Mouse (Mus musculus): ENCODE measurements around the gene Adgrb2. TPM values are rescaled to one million over a fixed set of nuclear protein-coding genes. Genes with fewer than 3 reads are reported as not detected.
A peak's percentile ranks its signal among the peaks of the same experiment; 100 is the strongest.

Adgrb2 gene
- polyA plus RNA-seq (2012; rRNA removed): 306 and 345 TPM in 2 replicates

GRCm38 (mm10) chr4:129984421-129985061, at the start of gene Adgrb2:
Gene Adgrb2 (plus strand): TSS chr4:129984870.
- no peak for TF ChIP-seq POLR2A (IDR thresholded peaks at IDR 0.05; ENCODE audit: extremely low read depth, insufficient read depth, low read length)
- no peak for TF ChIP-seq CTCF (IDR thresholded peaks at IDR 0.05; ENCODE audit: extremely low read depth, insufficient read depth, low read length)
- Histone ChIP-seq H3K4me1 (ENCODE audit: control insufficient read depth, insufficient read depth, low read length) (peaks cover 5% of the 10 kb centered on the region; the same call in 1 of the 2 replicates), H3K27ac (ENCODE audit: insufficient read depth, low read length) (peak within 1 kb of the TSS; percentile 83), H3K4me3 (ENCODE audit: insufficient read depth, low read length) (peak within 1 kb of the TSS; percentile 71)

GRCm38 (mm10) chr4:129951359-129951821, 33.3 kb upstream of the Adgrb2 start:
- Histone ChIP-seq H3K4me3 (ENCODE audit: insufficient read depth, low read length) (no peak overlapping the region), H3K27ac (ENCODE audit: insufficient read depth, low read length) (no peak overlapping the region), H3K4me1 (ENCODE audit: control insufficient read depth, insufficient read depth, low read length) (no peaks in the 10 kb centered on the region)
- TF ChIP-seq POLR2A (IDR thresholded peaks at IDR 0.05; ENCODE audit: extremely low read depth, insufficient read depth, low read length) (no peak), CTCF (IDR thresholded peaks at IDR 0.05; ENCODE audit: extremely low read depth, insufficient read depth, low read length) (no peak)

- H3K4me3 ChIP-seq (ENCODE audit: insufficient read depth, low read length): no peak overlapping the region
- TF ChIP-seq CTCF (IDR thresholded peaks at IDR 0.05; ENCODE audit: extremely low read depth, insufficient read depth, low read length) (no peak), POLR2A (IDR thresholded peaks at IDR 0.05; ENCODE audit: extremely low read depth, insufficient read depth, low read length) (no peak)
- no peaks in the 10 kb centered on the region for H3K4me1 ChIP-seq (ENCODE audit: control insufficient read depth, insufficient read depth, low read length)
- H3K27ac ChIP-seq (ENCODE audit: insufficient read depth, low read length): no peak overlapping the region
Measured at GRCm38 (mm10) chr4:129952241-129952810, 32.3 kb upstream of the Adgrb2 start.

- no peaks in the 10 kb centered on the region for H3K4me1 ChIP-seq (ENCODE audit: control insufficient read depth, insufficient read depth, low read length)
- H3K4me3 ChIP-seq (ENCODE audit: insufficient read depth, low read length): no peak overlapping the region
- no peak overlapping the region for H3K27ac ChIP-seq (ENCODE audit: insufficient read depth, low read length)
- TF ChIP-seq CTCF (IDR thresholded peaks at IDR 0.05; ENCODE audit: extremely low read depth, insufficient read depth, low read length): no peak
Measured at GRCm38 (mm10) chr4:129954527-129954926, 30.1 kb upstream of the Adgrb2 start.

GRCm38 (mm10) chr4:129960180-129960944, 24.3 kb upstream of the Adgrb2 start:
- TF ChIP-seq POLR2A (IDR thresholded peaks at IDR 0.05; ENCODE audit: extremely low read depth, insufficient read depth, low read length) (peak; percentile 43; the same call in 1 of the 2 replicates), CTCF (IDR thresholded peaks at IDR 0.05; ENCODE audit: extremely low read depth, insufficient read depth, low read length) (no peak)
- peak overlapping the region; percentile 83 for H3K27ac ChIP-seq (ENCODE audit: insufficient read depth, low read length)
- H3K4me1 ChIP-seq (ENCODE audit: control insufficient read depth, insufficient read depth, low read length): peaks cover 1% of the 10 kb centered on the region; the same call in 1 of the 2 replicates
- H3K4me3 ChIP-seq (ENCODE audit: insufficient read depth, low read length): peak overlapping the region; percentile 41

- Histone ChIP-seq H3K4me1 (ENCODE audit: control insufficient read depth, insufficient read depth, low read length) (peaks cover 8% of the 10 kb centered on the region), H3K27ac (ENCODE audit: insufficient read depth, low read length) (no peak overlapping the region), H3K4me3 (ENCODE audit: insufficient read depth, low read length) (no peak overlapping the region)
- TF ChIP-seq POLR2A (IDR thresholded peaks at IDR 0.05; ENCODE audit: extremely low read depth, insufficient read depth, low read length): no peak
- no peak for TF ChIP-seq CTCF (IDR thresholded peaks at IDR 0.05; ENCODE audit: extremely low read depth, insufficient read depth, low read length)
Measured at GRCm38 (mm10) chr4:129965294-129965693, 19.4 kb upstream of the Adgrb2 start.

GRCm38 (mm10) chr4:129966201-129966600, 18.5 kb upstream of the Adgrb2 start:
- no peak for TF ChIP-seq CTCF (IDR thresholded peaks at IDR 0.05; ENCODE audit: extremely low read depth, insufficient read depth, low read length)
- no peak for TF ChIP-seq POLR2A (IDR thresholded peaks at IDR 0.05; ENCODE audit: extremely low read depth, insufficient read depth, low read length)
- Histone ChIP-seq H3K4me3 (ENCODE audit: insufficient read depth, low read length) (no peak overlapping the region), H3K27ac (ENCODE audit: insufficient read depth, low read length) (peak overlapping the region; percentile 3; the same call in 1 of the 2 replicates), H3K4me1 (ENCODE audit: control insufficient read depth, insufficient read depth, low read length) (peaks cover 6% of the 10 kb centered on the region)

- H3K27ac ChIP-seq (ENCODE audit: insufficient read depth, low read length): peak overlapping the region; percentile 90
- no peak overlapping the region for H3K4me3 ChIP-seq (ENCODE audit: insufficient read depth, low read length)
- TF ChIP-seq POLR2A (IDR thresholded peaks at IDR 0.05; ENCODE audit: extremely low read depth, insufficient read depth, low read length) (no peak), CTCF (IDR thresholded peaks at IDR 0.05; ENCODE audit: extremely low read depth, insufficient read depth, low read length) (no peak)
- H3K4me1 ChIP-seq (ENCODE audit: control insufficient read depth, insufficient read depth, low read length): peaks cover 9% of the 10 kb centered on the region
Measured at GRCm38 (mm10) chr4:129967024-129968014, 17.4 kb upstream of the Adgrb2 start.

GRCm38 (mm10) chr4:129970168-129970567, 14.5 kb upstream of the Adgrb2 start:
- Histone ChIP-seq H3K27ac (ENCODE audit: insufficient read depth, low read length) (no peak overlapping the region), H3K4me1 (ENCODE audit: control insufficient read depth, insufficient read depth, low read length) (peaks cover 9% of the 10 kb centered on the region), H3K4me3 (ENCODE audit: insufficient read depth, low read length) (no peak overlapping the region)
- TF ChIP-seq CTCF (IDR thresholded peaks at IDR 0.05; ENCODE audit: extremely low read depth, insufficient read depth, low read length) (no peak), POLR2A (IDR thresholded peaks at IDR 0.05; ENCODE audit: extremely low read depth, insufficient read depth, low read length) (no peak)

Data from cortical plate, adult 2 months (tissue).